Mouse (Mus musculus): ENCODE data around the gene Gm813. TPM values are rescaled to one million over a fixed set of nuclear protein-coding genes. Genes with fewer than 3 reads are reported as not detected.

The Gm813 gene
- total and polyA plus RNA-seq, 3 experiments = not detected

GRCm38 (mm10) chr16:58604680-58605079 lies 12.1 kb downstream of the Gm813 start:
- no peak overlapping the region for H3K4me3 ChIP-seq
- no peaks in the 10 kb centered on the region for H3K36me3 ChIP-seq (ENCODE audit: control insufficient read depth, insufficient read depth, low read length)
- H3K27me3 ChIP-seq (ENCODE audit: control insufficient read depth, insufficient read depth, low read length) = no peaks in the 10 kb centered on the region
- H3K4me1 ChIP-seq (ENCODE audit: control insufficient read depth, insufficient read depth, low read length) = no peaks in the 10 kb centered on the region
- no peak for DNase-seq
- no peaks in the 10 kb centered on the region for H3K79me2 ChIP-seq (replicated peaks; ENCODE audit: control insufficient read depth, insufficient read depth, low read length)
- TF ChIP-seq EP300 (IDR thresholded peaks at IDR 0.05; ENCODE audit: insufficient read depth, low read depth, low read length) (no peak), CTCF (IDR thresholded peaks at IDR 0.05) (no peak), POLR2A (IDR thresholded peaks at IDR 0.05; ENCODE audit: insufficient read depth, low read depth, low read length) (no peak)
- intact Hi-C loops (cut with DNase I) = no loop called here
- H3K9ac ChIP-seq (ENCODE audit: low read depth, low read length) = no peak overlapping the region
- no peak overlapping the region for H3K27ac ChIP-seq

DNA sequence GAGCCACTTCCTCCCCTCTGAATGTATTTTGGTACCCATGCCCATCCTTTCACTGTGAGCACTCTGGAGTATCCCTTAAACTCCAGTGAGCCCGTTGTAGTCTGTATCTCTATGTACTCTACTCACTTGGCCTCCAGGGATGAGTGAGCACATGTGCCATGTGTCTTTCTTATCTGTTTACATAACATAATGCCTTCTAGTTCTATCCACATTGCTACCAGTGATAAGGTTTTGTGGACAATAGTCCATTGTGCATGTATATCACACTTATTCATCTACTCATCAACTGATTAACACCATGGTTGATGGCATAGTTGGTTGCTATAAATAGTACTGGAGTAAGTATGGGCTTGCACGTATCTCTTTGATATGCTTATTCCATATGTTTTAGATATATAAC lies 12.9 kb downstream of the Gm813 start:
- intact Hi-C loops (cut with DNase I) = no loop called here
- no peak overlapping the region for H3K9ac ChIP-seq (ENCODE audit: low read depth, low read length)
- H3K4me3 ChIP-seq = no peak overlapping the region
- no peak overlapping the region for H3K27ac ChIP-seq
- no peaks in the 10 kb centered on the region for H3K27me3 ChIP-seq (ENCODE audit: control insufficient read depth, insufficient read depth, low read length)
- DNase-seq = no peak
- WGBS = 57% methylated on average over 2 of the region's 2 CpGs
- no peaks in the 10 kb centered on the region for H3K36me3 ChIP-seq (ENCODE audit: control insufficient read depth, insufficient read depth, low read length)
- no peaks in the 10 kb centered on the region for H3K79me2 ChIP-seq (replicated peaks; ENCODE audit: control insufficient read depth, insufficient read depth, low read length)
- TF ChIP-seq POLR2A (IDR thresholded peaks at IDR 0.05; ENCODE audit: insufficient read depth, low read depth, low read length) (no peak), CTCF (IDR thresholded peaks at IDR 0.05) (no peak), EP300 (IDR thresholded peaks at IDR 0.05; ENCODE audit: insufficient read depth, low read depth, low read length) (no peak)
- H3K4me1 ChIP-seq (ENCODE audit: control insufficient read depth, insufficient read depth, low read length) = no peaks in the 10 kb centered on the region

DNA sequence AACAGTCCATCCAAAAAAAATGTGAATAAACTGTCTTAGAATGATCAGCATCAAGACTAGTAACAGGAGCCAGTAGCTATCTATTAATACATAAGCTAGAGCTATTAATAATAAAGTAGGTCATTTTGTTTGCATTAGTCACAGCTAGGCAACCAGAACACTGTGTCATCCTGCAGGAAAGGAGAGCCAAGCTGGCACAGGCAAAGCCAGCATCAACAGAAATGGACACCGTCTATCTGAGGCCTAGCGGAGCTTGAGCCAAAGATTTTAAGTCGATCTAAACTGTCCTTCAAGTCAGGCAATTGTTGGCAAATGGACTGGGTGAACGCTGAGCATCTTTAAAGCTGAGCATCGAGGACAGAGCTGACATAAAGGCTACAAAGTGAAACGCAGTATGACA lies 15.9 kb downstream of the Gm813 start:
- Histone ChIP-seq H3K9ac (ENCODE audit: low read depth, low read length) (no peak overlapping the region), H3K79me2 (replicated peaks; ENCODE audit: control insufficient read depth, insufficient read depth, low read length) (no peaks in the 10 kb centered on the region), H3K27me3 (ENCODE audit: control insufficient read depth, insufficient read depth, low read length) (no peaks in the 10 kb centered on the region), H3K27ac (peak overlapping the region; percentile 59), H3K36me3 (ENCODE audit: control insufficient read depth, insufficient read depth, low read length) (no peaks in the 10 kb centered on the region), H3K4me3 (no peak overlapping the region), H3K4me1 (ENCODE audit: control insufficient read depth, insufficient read depth, low read length) (no peaks in the 10 kb centered on the region)
- intact Hi-C loops (cut with DNase I) = no loop called here
- no peak for TF ChIP-seq POLR2A (IDR thresholded peaks at IDR 0.05; ENCODE audit: insufficient read depth, low read depth, low read length)
- TF ChIP-seq CTCF (IDR thresholded peaks at IDR 0.05) = no peak
- no peak for TF ChIP-seq EP300 (IDR thresholded peaks at IDR 0.05; ENCODE audit: insufficient read depth, low read depth, low read length)
- 76% methylated on average over 6 of the region's 6 CpGs for WGBS
- peak in 1 of 2 experiments; percentile 40 for DNase-seq

DNA sequence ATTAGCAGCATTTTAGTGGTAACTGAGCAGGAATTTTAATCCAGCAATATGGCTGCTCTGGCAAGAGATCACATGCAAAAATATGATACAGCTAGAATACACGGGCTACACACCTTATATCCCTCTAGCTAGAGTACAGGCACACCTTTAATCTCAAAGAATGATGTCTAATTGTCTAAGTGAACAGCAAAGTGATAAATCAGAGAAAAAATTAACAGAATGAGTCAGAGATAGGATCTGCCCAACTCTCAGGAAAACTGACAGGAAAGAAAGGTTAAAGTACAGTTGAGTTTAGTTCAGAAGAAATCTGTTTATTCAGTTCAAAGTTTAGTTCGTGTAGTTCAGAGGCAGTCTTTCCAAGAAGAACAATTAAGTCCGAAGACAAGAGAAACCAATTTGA lies 25.5 kb downstream of the Gm813 start:
- Histone ChIP-seq H3K27me3 (ENCODE audit: control insufficient read depth, insufficient read depth, low read length) (no peaks in the 10 kb centered on the region), H3K9ac (ENCODE audit: low read depth, low read length) (no peak overlapping the region), H3K36me3 (ENCODE audit: control insufficient read depth, insufficient read depth, low read length) (no peaks in the 10 kb centered on the region), H3K4me3 (no peak overlapping the region), H3K4me1 (ENCODE audit: control insufficient read depth, insufficient read depth, low read length) (no peaks in the 10 kb centered on the region), H3K27ac (no peak overlapping the region), H3K79me2 (replicated peaks; ENCODE audit: control insufficient read depth, insufficient read depth, low read length) (no peaks in the 10 kb centered on the region)
- no peak for TF ChIP-seq CTCF (IDR thresholded peaks at IDR 0.05)
- TF ChIP-seq EP300 (IDR thresholded peaks at IDR 0.05; ENCODE audit: insufficient read depth, low read depth, low read length) = no peak
- no peak for TF ChIP-seq POLR2A (IDR thresholded peaks at IDR 0.05; ENCODE audit: insufficient read depth, low read depth, low read length)
- 68% methylated on average over 3 of the region's 3 CpGs for WGBS
- no peak for DNase-seq
- intact Hi-C loops (cut with DNase I) = no loop called here

DNA sequence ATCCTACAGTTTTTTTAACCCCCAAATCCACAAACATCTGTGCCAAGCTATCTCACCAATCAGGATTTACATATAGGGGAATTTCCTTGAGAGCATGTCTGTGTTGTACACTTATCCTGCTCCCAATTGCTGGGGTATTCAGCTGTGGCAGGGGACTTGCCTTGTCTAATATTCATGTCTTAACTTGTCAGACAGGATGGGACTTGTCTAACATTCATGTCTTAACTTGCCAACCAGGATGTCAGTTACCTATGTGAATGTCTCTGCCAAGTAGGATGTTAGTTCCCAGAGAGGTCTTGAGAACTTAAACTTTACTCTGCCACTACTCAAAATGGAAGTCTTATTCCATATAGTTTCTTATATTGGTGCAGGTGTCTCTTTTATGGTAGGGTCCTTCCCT lies 27.3 kb downstream of the Gm813 start:
- Histone ChIP-seq H3K4me3 (no peak overlapping the region), H3K4me1 (ENCODE audit: control insufficient read depth, insufficient read depth, low read length) (no peaks in the 10 kb centered on the region), H3K27ac (no peak overlapping the region), H3K9ac (ENCODE audit: low read depth, low read length) (no peak overlapping the region), H3K79me2 (replicated peaks; ENCODE audit: control insufficient read depth, insufficient read depth, low read length) (no peaks in the 10 kb centered on the region), H3K27me3 (ENCODE audit: control insufficient read depth, insufficient read depth, low read length) (no peaks in the 10 kb centered on the region), H3K36me3 (ENCODE audit: control insufficient read depth, insufficient read depth, low read length) (no peaks in the 10 kb centered on the region)
- TF ChIP-seq EP300 (IDR thresholded peaks at IDR 0.05; ENCODE audit: insufficient read depth, low read depth, low read length) (no peak), POLR2A (IDR thresholded peaks at IDR 0.05; ENCODE audit: insufficient read depth, low read depth, low read length) (no peak), CTCF (IDR thresholded peaks at IDR 0.05) (no peak)
- intact Hi-C loops (cut with DNase I) = no loop called here
- DNase-seq = no peak

DNA sequence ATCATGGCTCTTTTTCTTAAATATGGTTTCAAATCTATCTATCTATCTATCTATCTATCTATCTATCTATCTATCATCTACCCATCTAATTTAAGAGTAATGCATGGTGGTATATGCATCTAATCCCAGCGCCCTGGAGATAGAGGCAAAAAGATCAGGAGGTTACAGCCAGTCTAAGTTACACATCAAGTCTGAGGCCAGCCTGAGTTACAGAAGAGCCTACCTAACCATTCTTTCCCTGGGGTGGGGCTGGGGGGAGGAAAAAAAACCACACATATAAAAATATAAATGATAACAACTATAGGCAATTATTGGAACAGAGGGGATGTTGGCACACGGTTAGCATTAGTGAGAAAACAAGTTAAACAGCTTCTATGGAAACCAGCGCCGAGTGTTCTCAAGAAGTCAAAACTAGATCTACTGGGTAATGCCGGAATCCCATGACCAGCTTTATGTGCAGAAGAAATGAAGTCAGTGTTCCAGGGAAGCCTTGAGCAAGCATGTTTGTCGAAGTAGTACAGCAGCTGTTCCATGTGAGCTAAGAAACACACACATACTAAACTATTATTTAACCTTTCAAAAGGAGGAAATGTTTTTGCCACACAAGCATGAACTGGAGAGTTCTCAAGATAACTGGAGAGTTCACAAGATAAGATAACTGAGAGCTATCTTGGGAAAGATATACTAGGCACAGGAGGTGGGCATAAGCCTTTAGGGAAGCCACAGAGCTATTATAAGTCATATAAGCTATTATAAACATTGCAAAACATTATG lies 42.6 kb downstream of the Gm813 start:
- no peak for DNase-seq
- no peak overlapping the region for H3K9ac ChIP-seq (ENCODE audit: low read depth, low read length)
- 79% methylated on average over 6 of the region's 6 CpGs for WGBS
- no peak overlapping the region for H3K27ac ChIP-seq
- no peaks in the 10 kb centered on the region for H3K27me3 ChIP-seq (ENCODE audit: control insufficient read depth, insufficient read depth, low read length)
- H3K79me2 ChIP-seq (replicated peaks; ENCODE audit: control insufficient read depth, insufficient read depth, low read length) = no peaks in the 10 kb centered on the region
- no peaks in the 10 kb centered on the region for H3K36me3 ChIP-seq (ENCODE audit: control insufficient read depth, insufficient read depth, low read length)
- no peak for TF ChIP-seq CTCF (IDR thresholded peaks at IDR 0.05)
- no peak for TF ChIP-seq EP300 (IDR thresholded peaks at IDR 0.05; ENCODE audit: insufficient read depth, low read depth, low read length)
- no peak for TF ChIP-seq POLR2A (IDR thresholded peaks at IDR 0.05; ENCODE audit: insufficient read depth, low read depth, low read length)
- H3K4me3 ChIP-seq = no peak overlapping the region
- no peaks in the 10 kb centered on the region for H3K4me1 ChIP-seq (ENCODE audit: control insufficient read depth, insufficient read depth, low read length)
- intact Hi-C loops (cut with DNase I) = no loop called here
